Mouse (Mus musculus) gastrocnemius, postnatal 4 days (tissue): ENCODE data around the gene Galnt18. TPM values are rescaled to one million over a fixed set of nuclear protein-coding genes. Genes with fewer than 3 reads are reported as not detected.
A peak's percentile ranks its signal among the peaks of the same experiment; 100 is the strongest.

ENCODE experiments used
- DNase-seq, 2 experiments: peaks; one replicate each; pipeline ENCODE4 v3.0.0; 2021 to 2022; ENCODE audit warnings: low spot score in 2 of 2, mixed read lengths in 2 of 2
- long read RNA-seq, 2 experiments: library from polyadenylated mRNA; stranded (forward); transcript quantifications; one replicate each; pipeline ENCODE4 v2.0.0; 2021
- total RNA-seq, 2 experiments: library from RNA; stranded (reverse); gene quantifications; 2 replicates each; pipeline ENCODE4 v1.2.3; 2021

The Galnt18 gene
- total RNA-seq: 10 to 100 TPM; 15.3 to 16.8 TPM
- long read RNA-seq, experiment 1, transcript Galnt18-202 (11 exons, 2,530 nt): major isoform, 25 of 35 reads
- long read RNA-seq, experiment 1, partial matches to known transcripts: 6 of 35 reads
- long read RNA-seq, experiment 1, other reads (novel, unspliced or antisense): 4 of 35 reads
- long read RNA-seq, experiment 2, transcript Galnt18-202 (11 exons, 2,530 nt): major isoform, 36 of 46 reads
- long read RNA-seq, experiment 2, partial matches to known transcripts: 5 of 46 reads
- long read RNA-seq, experiment 2, other reads (novel, unspliced or antisense): 5 of 46 reads

DNA sequence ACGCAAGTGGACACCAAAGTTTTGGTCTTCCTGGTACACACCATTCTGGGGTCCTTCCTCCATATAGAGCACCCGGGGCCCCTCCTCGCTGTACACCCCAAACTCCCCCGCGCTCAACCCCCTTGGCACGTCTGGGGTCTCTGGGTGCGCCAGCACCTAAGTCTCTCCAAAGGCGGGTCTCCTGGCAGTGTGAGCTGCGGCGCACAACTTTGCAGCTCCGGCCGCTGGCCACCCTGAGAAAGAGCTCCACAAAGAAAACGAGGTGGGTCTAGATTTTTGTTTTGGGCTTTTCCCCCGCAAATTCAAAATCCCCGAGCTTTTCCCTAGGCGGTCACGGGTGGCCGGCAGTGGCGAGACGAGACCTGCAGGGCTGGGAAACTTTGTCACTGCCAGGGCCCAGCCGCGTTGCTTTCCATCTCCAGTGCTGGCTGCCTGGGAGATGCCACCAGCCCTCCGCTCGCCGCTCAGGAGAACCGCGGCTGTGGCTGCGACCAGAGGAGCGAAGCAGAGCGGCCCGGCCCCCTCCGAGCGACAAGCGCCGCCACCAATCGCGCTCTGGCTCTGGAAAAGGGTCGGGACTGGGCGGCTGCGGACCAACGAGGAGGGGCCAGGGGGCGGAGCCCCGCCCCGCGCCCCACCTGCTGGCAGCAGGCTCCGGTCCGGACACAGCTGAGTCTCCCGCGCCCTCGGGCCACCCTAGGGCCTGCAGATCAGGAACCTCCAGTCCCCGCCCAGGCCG, at the start of gene Galnt18:
TSS of gene Galnt18 (minus strand) at position 474 of the 739 bp plus-strand sequence.
- DNase-seq: peak; percentile 91 to 94

DNA sequence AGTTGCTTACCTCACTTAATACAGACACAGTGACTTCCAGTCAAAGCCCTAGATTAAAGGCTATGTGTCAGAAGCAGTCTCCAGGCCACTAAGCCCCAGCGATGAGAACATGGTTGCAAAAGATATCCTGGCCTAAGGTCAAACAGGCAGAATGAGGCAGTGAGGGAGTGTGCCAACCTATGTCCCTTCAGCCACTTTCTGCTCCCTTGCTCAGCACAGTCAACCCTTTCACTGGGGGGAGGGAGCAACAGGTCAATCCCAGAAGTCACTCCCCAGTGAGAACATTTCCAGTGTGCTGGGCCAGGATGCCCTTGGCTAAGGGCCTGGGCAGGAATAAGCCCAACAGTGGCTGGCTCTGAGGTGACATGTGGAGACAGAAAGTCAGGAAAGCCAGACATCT, 47.6 kb upstream of the Galnt18 start:
- no peak for DNase-seq

DNA sequence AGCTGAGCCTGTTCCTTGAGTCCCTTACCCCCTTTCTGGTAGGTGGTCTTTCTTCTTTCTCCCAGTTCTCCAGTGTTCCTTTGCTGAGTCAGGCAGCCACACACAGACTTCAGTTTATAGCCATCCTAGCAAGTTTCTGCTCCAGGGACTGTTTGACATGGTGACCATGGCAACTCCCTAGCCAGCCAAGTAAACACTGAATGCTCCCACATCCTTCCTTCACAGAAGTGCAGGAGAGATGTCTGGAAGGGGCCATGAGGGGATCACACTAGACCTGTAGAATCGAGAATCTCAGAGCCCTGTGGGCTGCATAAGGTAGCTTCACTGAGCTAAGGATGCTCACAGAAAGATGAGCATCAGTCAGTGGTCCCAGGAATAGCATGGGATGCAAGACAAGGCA, 33.3 kb upstream of the Galnt18 start:
- DNase-seq: no peak

DNA sequence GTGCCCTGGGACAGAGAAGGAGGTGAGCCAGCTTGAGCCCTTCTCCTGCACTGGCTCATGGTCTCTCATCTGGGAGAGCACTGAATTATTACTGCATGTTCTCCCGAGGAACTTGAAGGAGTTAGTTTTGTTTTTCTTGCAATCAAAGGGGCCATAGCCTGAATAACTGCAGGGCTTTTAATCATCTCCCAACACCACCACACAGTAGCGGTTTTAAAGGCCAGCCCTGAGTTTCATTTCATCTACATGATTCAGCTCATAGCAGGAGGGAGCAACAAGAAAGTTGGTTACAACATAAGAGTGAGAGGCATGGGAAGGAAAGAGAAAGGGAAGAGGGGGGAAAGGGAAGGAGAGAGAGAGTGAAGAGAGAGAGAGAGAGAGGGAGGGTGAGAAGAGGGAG, 31.3 kb upstream of the Galnt18 start:
- DNase-seq: no peak

DNA sequence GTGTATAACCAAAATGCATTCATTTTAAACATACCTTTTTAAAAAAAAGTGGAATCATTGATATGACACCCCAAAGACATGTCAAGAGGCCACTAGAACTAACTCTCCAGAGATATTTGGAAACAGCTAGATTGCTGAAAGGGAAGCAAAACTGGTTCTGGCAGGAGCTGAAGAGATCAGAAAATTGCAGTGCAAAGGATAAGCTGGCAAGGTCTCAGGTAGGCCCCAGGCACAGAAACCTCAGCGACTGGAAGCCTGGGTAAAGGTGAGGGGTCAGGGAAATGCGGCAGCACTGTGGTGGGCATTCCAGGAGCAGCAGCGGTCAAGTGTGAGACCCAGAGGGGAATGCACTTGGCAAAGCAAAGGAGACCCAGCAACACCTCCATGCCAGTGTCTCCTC, 30.0 kb upstream of the Galnt18 start:
- no peak for DNase-seq

DNA sequence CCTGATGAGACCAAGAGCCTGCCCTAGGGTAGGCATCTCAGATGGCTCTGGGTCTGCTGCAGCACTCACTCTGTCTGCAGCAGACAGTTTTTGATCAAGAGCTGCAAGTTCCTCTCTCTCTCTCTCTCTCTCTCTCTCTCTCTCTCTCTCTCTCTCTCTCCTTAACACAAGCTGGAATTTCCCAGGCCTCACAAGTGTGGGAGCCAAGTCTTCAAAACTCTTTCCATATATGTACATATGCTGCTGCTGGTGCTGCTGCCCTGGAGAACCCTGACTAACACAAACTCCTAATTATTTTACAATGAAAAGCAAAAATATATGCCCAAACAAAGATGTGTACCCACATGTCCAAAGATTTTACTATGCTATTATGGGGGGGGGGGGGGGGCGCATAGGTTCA, 26.3 kb upstream of the Galnt18 start:
- DNase-seq: no peak

DNA sequence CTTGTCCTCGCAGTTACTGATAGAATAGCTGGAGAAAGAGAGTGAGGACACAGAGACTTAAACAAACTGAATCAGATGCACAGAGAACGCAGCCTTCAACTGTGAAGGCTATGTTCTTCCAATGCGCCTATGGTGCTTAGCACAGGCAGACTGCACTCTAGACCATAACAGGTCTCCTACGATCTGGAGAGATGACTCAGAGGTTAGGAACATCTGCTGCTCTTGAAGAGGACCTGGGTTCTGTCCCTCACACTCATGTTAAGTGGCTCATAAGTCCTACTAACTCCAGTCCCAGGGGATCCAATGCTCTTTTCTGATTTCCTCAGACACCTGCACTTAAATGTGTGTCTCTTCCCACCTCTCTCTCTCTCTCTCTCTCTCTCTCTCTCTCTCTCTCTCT, 24.9 kb upstream of the Galnt18 start:
- DNase-seq: no peak

DNA sequence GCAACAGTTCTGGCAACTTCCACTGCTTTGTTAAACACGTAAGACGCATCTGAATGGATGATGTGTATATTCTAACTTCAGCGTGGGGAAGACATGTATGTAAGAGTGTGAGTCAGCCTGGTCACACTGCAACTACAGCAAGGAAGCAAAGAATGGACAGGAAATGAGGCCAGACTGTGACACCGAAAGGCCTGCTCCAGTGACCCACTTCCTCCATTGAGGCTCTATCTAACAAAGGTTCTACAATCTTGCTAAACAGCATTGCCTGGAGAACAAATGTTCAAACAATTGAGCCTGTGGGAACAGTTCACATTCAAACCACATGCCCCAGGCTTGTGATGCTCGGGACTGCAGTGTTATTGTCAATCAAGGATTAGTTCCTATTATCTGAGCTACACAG, 21.0 kb upstream of the Galnt18 start:
- DNase-seq: no peak

DNA sequence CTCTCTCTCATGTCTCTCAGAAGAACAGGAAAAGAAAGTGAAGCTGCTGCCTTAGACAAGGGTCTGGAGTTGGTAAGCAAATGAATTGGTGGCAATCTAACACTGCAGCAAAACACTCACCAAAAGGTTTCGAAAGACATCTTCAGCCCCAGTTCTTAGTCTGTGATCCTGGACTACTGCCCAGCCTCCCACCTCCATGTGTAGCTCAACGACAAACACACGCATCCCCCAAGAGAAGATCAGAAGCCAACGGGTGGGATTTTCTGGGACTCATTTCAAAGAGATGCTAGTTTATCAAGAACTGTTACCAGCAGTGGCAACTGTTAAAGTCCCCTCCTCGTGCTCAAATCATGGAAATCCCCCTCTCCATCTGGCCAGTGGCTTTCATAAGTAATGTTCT, 20.3 kb upstream of the Galnt18 start:
- no peak for DNase-seq

DNA sequence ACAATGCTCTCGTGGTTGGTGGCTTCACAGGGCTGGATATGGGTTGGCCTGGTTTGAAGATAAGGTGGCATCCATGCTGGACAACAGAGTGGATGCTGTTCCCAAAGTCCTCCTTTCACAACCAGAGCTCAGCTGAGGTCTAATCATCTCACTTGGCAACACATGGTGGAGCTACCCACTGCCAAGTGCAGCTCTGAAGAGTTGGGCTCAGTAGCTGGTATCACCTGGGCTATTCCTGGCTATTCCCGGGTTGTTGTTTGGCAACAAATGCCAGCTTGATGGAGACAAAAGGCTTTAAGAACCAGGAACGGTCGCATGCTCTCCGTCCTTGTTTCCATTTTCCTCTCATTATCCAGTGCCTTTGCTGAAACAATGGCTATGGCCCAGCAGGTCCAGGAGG, 19.2 kb upstream of the Galnt18 start:
- no peak for DNase-seq

DNA sequence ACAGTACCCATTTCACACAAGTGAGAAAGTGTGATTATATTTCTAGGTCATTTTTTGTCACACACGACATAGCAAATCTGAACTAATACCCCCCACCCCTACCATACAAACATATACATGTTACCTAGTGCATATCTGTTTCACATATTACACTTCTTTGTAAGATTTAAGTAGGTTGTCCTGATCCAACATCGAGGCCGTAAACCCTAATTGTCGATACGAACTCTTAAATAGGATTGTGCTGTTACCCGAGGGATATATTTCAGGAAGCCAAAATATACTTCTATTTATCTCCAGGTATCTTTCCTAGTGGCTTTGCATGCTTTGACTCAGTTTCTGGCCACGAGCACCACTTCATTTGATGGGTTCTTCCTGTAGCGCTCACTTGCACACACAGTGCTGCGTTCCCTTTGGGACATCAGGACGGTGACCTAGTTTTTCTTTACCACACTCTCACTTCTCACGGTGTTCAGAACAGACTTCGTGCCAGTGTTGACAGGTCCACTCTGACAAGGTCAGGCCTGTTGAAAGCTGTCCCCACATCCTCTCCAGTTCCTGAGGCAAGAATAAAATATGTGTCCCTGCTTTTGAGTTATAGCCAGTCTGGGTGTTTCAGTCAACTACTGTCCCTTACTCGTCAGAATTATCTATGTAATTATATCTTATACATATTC, 17.7 kb upstream of the Galnt18 start:
- no peak for DNase-seq

DNA sequence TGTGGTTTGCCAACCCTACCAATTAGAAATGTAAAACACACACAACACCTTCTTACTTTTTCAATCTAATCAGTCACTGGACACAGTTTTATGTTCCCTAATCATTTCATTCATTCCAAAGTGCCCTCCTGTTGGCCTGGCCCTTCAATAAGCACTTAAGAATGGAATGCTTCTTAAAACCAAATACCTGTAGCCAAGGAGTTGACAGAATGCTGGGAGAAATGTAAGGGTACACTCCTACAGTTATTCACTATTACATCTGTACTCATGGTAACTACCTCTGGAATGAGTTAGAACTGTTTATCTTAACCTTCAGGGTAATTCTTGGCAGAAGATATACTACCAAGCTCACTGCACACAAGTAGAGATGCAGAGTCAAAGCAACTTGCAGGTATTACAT, 15.3 kb upstream of the Galnt18 start:
- no peak for DNase-seq

DNA sequence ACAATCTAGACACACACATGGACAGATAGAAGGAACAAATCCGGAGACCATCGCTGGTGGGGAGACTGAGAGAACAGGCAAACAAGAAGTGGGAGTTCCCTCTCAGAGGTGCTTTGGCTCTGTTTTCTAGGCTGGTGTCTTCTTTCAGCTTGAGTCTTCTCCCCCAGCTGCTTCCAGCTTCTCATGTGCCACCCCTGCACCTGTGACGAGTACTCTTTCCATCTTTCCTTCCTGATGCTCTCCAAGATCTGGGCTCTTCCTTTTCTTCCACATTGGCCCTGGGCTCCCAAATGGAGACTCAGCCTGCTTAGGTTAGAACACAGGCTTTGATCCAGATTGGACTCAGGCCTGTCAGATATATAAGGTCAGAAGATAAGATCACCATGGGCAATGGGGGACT, 12.4 kb upstream of the Galnt18 start:
- DNase-seq: no peak

DNA sequence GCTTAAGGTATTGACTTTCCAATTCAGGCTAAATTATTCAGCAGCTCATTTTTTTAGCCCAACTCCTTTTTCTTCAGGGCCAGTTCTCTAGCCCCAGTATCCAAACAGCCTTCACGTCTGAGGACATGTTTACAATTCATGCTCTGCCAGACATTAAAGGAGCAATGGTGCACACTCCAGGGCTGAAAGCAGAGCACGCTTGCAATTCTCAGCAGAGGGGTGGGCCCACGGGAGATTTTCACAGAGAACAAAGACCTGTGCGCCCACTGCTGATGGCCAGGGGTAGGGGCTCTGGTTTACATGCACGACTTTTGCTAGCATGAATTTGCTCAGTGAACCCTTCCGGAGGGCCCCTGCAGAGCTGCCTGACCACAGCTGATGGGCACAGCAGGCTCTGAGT, 11.6 kb upstream of the Galnt18 start:
- no peak for DNase-seq

DNA sequence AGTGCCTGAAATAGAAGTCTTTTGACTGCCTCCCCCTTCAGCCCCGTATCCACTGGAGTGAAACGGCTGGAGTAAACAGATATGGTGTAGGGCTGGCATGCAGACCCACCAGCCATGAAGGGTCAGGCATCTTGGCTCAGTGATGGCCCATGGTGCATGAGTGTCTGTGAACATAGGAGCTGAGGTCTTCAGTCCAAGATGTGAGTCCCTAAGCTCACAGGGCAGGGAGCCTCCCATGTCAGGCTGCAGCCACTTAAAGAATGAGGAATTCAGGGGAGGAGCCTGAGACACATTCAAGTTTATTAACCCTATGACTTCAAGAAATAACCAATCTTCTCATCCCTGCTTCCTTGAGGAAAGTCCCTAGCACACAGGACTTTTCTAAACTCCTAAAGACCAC, 8.1 kb upstream of the Galnt18 start:
- DNase-seq: no peak

DNA sequence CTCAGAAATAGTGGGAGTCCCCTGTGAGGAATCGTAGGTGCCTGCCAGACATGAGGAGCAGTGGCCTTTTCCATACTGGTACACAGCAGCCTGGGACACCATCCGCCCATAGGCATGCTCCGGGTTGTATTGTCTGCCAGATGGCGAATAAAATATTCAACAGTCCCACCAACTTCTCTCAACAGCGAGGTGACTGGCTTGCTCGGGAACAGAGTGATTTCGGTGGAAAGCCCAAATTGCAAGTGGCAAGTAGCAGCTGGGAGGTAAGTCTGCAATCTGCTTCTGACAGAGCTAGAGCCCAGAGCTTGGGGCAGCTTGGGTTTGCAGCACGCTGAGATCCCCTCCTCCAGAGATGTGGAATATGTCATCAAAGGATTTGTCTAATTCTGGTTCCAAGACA, 5.7 kb upstream of the Galnt18 start:
- DNase-seq: no peak

DNA sequence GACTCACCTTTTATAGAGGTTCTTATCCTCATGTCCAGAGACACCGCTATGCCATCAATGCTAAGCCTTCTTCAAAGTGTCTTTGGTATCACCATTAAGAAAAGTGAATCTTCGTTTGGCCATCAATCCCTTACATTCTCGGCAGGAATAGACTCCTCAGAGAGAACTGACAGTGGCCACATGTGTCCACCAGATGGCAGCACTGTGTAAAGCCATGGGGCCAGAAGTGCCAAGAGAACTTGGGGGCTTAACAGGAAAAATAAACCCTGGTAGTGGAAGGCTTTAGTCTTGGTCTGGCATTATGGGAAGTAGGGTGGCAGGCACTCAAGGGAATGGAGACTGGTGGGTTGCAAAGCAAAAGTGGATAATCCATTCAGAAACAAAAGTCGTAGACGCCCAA, 2.3 kb upstream of the Galnt18 start:
- DNase-seq: peak; percentile 43 to 61

DNA sequence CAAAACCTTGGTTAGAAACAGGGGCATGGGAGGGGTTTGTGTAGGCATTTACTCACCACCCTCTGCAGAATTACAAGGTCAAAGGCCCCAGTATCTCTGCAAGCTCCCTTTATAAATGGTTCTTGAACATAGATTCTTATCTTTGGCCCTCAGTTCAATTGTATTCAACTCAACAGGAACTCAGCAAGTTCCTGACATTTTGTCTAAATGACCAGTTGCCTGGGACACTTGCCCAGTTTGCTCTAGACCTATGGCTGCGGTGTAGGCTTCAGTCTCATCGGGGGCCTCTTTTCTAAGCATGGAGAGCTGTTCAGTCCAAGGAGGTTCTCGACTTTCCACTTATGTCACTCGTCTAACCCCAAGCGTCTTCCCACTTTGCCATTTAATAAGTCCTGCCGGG, 1.5 kb upstream of the Galnt18 start:
- no peak for DNase-seq

DNA sequence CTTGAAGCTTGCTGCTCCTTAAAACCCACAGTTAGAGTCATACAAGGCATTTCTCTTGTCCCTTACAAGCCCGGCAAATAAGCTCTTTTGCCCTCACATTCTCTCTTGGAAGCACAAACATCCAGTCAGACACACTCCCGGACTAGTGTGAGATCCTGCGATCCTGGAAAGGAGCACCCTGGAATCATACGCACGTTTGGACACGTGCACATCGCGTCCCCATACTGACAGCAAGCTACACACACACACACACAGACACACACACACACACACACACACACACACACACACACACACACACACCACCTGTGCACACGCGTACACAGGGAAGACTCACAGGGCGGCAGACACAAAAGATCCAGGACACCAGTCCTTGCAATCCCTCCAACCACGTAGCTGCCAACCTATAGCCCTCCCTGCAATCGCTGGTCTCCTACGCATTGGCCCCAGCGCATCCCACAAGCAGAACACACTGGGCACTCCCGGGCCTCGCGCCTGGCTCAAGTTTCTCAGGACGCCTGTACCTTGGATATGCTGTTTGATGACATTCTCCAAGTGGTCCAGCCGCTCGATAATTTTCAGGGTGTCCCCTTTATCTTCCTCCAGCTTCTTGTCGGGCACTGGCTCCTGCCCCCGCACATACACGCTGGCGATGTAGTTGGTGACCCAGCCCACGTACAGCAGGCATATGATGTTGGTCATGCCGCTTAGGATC, 831 bp downstream of the Galnt18 start:
- DNase-seq: peak in 1 of 2 experiments; percentile 34

DNA sequence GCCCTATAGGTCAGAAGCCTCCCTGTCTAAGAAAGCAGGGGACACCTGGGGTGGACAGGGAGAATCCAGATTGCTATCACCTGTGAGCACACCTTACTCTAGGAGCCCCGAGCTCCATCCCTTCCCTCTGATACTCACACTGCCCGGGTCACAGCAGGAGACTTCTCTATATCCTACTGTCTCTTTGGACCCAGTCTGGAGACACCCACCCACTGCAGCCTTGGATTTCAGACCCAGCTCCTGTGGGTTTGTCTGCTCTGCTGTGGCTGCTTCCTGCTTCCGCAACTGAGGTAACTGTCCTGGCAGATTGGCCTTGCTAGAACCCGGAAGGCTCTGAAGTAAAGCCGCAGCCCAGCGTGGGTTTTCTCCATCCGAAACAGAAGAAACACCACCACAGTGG, 1.6 kb downstream of the Galnt18 start:
- DNase-seq: no peak

DNA sequence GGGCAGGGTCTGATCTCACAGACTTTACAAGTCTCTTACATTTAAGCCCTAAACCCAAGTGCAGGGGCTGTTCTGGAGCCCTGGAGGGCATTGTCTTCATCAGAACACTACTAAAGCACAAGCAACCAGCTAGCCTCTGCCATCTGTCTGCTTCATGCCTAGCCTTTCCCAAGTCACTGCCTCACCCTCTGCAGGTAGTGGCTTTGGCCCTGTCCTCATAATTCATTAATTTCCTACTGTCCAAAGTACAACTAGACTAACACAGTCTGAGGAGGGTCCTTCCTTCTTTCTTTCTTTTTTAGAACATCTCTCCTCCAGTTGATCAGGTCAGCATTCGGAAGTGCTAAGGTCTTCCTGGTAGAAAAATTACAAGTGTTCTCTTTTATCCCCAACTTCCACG, 2.6 kb downstream of the Galnt18 start:
- DNase-seq: no peak

DNA sequence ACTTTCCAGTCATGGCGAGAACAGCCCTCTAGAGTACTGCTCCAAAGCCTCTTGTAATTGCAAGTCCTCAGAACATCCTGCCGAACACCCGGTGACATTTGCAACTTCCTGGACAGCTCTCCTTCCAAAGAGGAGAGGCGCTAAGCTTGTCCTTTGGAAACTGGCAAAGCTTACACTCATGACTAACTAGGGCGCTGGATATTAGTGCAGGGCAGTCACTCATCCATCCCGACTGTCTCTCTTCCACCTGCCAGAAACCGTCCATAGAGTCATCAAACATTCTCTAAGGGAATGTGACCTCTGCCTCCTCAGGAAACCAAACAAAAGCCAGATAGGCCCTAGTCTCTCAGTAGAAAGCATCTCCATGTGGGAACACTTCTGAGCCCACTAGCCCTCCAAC, 3.6 kb downstream of the Galnt18 start:
- no peak for DNase-seq
